Mouse (Mus musculus): ENCODE results near the gene Ccdc141. TPM values are rescaled to one million over a fixed set of nuclear protein-coding genes. Genes with fewer than 3 reads are reported as not detected.

The Ccdc141 gene
- polyA plus RNA-seq, 2 experiments: 0.29 to 0.58 TPM

DNA sequence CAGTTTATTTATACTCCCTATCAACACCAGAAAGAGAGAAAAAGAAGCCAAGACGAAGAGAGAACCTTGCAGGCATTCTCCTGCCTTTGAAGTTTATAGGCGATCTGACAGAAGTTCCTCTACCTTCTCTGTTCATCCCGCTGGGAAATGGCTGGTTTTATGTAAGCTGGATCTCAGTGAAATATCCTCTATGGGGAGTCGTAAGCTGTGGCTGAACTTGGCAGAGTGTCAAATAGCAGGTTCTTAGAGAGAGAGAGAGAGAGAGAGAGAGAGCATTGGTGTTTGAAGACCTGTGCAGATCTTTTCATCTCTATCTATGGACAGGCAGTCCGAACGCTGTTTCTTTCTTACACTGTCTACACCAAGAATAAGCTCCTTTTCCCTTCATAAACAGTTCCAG is 2.9 kb upstream of the Ccdc141 start:
- H3K27me3 ChIP-seq (ENCODE audit: control insufficient read depth, insufficient read depth, low read length): no peaks in the 10 kb centered on the region
- H3K4me3 ChIP-seq (ENCODE audit: insufficient read depth in 1 of 2, low read depth in 2 of 2, low read length in 2 of 2): no peak overlapping the region
- no peak overlapping the region for H3K4me2 ChIP-seq (ENCODE audit: low read depth)
- H3K36me3 ChIP-seq (replicated peaks; ENCODE audit: control insufficient read depth, insufficient read depth, low read depth): no peaks in the 10 kb centered on the region
- 66% methylated on average over 6 of the region's 6 CpGs for WGBS (ENCODE audit: insufficient replicate concordance)
- H3K4me1 ChIP-seq (replicated peaks; ENCODE audit: control insufficient read depth in 2 of 2, insufficient read depth in 2 of 2, low read length in 1 of 2): peaks cover 27 to 46% of the 10 kb centered on the region in 2 experiments
- TF ChIP-seq EP300 (IDR thresholded peaks at IDR 0.05; ENCODE audit: low read depth) (no peak), CTCF (IDR thresholded peaks at IDR 0.05; ENCODE audit: low read depth) (no peak)
- H3K9ac ChIP-seq (replicated peaks): no peak overlapping the region
- H3K9me3 ChIP-seq (ENCODE audit: control insufficient read depth, low read length): no peaks in the 10 kb centered on the region
- no peak for ATAC-seq (ENCODE audit: insufficient read depth)
- no peak overlapping the region for H3K27ac ChIP-seq
- DNase-seq (ENCODE audit: low read depth in 3 of 3, low spot score in 3 of 3): no peak

DNA sequence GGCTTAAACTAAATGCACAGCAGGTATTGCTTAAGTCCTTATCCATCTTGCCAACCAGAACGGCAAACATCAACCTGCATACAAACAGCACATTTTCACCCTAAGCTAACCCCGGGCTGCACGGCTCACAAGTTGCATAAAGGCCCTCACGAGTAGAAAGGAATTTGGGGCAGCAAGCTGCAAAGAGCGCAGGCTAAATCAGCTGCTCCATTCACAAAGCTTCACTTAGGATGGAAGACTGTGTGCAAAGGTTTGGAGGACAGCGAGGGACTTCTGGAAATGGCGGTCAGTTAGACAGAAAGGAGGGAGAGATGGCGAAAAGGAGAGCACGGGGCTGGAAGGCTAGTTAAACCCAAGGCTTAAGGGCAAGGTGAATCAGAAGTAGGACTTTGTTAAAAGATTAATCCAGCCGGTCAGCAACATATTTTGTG is 1.8 kb upstream of the Ccdc141 start:
- H3K36me3 ChIP-seq (replicated peaks; ENCODE audit: control insufficient read depth, insufficient read depth, low read depth): no peaks in the 10 kb centered on the region
- no peaks in the 10 kb centered on the region for H3K27me3 ChIP-seq (ENCODE audit: control insufficient read depth, insufficient read depth, low read length)
- no peak overlapping the region for H3K27ac ChIP-seq
- peaks cover 17 to 36% of the 10 kb centered on the region in 2 experiments for H3K4me1 ChIP-seq (replicated peaks; ENCODE audit: control insufficient read depth in 2 of 2, insufficient read depth in 2 of 2, low read length in 1 of 2)
- no peak overlapping the region for H3K9ac ChIP-seq (replicated peaks)
- no peak for DNase-seq (ENCODE audit: low read depth in 3 of 3, low spot score in 3 of 3)
- H3K4me2 ChIP-seq (ENCODE audit: low read depth): peak overlapping the region; percentile 40
- TF ChIP-seq EP300 (IDR thresholded peaks at IDR 0.05; ENCODE audit: low read depth) (no peak), CTCF (IDR thresholded peaks at IDR 0.05; ENCODE audit: low read depth) (no peak)
- H3K4me3 ChIP-seq (ENCODE audit: insufficient read depth in 1 of 2, low read depth in 2 of 2, low read length in 2 of 2): no peak overlapping the region
- H3K9me3 ChIP-seq (ENCODE audit: control insufficient read depth, low read length): no peaks in the 10 kb centered on the region
- ATAC-seq (ENCODE audit: insufficient read depth): no peak
- WGBS (ENCODE audit: insufficient replicate concordance): 62% methylated on average over 10 of the region's 10 CpGs

DNA sequence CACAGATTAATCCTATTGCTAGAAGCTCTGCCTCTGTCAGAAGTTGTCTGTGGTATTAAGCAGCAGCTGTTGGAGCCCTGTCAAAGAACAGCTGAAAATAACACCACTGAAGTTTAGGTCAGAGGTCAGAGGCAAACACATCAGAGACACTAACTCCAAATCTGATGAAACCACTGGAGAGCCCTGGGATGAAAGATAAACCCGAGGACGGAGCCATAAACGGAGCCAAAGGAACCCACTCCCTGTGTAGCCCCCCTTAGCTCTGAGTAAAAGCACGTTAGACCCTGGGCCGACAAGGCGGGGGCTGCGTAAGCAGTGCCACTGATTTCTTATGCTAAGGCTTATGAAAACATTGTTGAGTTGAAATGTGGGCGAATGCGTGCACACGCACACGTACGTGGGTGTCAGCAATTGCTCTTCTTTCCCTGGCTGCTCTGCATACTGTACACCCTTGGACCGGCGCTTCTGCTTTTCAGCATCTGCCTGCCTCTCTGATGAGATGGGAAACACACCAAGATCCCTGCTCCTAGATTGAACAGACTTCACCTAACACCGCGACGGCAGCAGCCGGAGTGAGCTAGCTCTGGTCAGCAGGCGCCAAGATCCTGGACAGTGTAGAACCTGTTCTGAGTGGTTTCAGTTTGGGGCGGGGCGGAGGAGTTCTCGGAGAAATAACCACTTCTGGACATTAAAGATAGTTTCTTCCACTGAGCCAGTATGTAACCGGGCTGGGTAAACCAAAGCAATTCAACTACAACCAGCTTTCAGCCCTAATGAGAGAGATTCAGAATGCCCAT is 1.2 kb upstream of the Ccdc141 start:
- DNase-seq (ENCODE audit: low read depth in 3 of 3, low spot score in 3 of 3) (no peak), ATAC-seq (ENCODE audit: insufficient read depth) (no peak)
- WGBS (ENCODE audit: insufficient replicate concordance): 54% methylated on average over 23 of the region's 23 CpGs
- Histone ChIP-seq H3K4me3 (ENCODE audit: insufficient read depth in 1 of 2, low read depth in 2 of 2, low read length in 2 of 2) (peak overlapping the region in 1 of 2 experiments; percentile 4; a peak in 2 of 4 replicates), H3K4me2 (ENCODE audit: low read depth) (peak overlapping the region; percentile 40), H3K27ac (no peak overlapping the region), H3K36me3 (replicated peaks; ENCODE audit: control insufficient read depth, insufficient read depth, low read depth) (no peaks in the 10 kb centered on the region), H3K9me3 (ENCODE audit: control insufficient read depth, low read length) (no peaks in the 10 kb centered on the region), H3K27me3 (ENCODE audit: control insufficient read depth, insufficient read depth, low read length) (no peaks in the 10 kb centered on the region), H3K4me1 (replicated peaks; ENCODE audit: control insufficient read depth in 2 of 2, insufficient read depth in 2 of 2, low read length in 1 of 2) (peaks cover 12 to 32% of the 10 kb centered on the region in 2 experiments), H3K9ac (replicated peaks) (no peak overlapping the region)
- TF ChIP-seq CTCF (IDR thresholded peaks at IDR 0.05; ENCODE audit: low read depth) (no peak), EP300 (IDR thresholded peaks at IDR 0.05; ENCODE audit: low read depth) (no peak)

DNA sequence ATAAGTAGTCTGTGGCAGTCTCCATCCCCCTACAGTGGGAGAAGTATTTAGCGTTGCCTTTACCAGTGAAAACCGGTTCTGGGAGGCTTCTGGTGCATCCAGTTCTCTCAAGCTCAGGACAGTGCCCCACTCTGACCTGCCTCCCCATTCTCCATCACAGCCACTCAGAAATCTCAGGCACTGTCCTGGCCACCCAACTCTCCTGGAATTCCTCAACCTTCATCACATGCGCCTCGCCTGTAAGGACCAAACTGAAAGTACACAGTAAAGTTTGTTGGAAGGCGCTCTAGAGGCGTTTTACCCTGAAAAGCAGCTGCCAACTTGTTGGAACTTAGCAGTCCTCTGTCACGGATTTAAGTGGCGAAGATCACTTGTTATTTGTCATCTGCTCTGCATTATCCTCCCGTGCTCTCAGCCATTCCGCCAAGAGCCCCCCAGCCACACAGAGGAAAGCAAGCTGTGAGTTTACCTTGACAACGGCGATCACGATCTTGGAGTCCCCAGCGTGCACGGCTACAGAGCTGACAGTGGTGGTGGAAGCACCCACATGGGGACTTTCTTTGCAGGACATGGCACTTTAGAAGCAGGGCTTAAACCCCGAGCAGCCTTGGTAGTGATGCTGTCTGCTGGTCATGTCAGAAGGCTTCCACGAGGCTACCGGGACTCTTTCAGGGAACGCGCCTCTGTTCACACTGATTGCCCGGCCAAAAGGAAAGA is 362 bp downstream of the Ccdc141 start:
- peak overlapping the region; percentile 74 for H3K4me2 ChIP-seq (ENCODE audit: low read depth)
- H3K27ac ChIP-seq: no peak overlapping the region
- 3% methylated on average over 21 of the region's 21 CpGs for WGBS (ENCODE audit: insufficient replicate concordance)
- H3K9me3 ChIP-seq (ENCODE audit: control insufficient read depth, low read length): no peaks in the 10 kb centered on the region
- ATAC-seq (ENCODE audit: insufficient read depth) (peak; percentile 48), DNase-seq (ENCODE audit: low read depth in 3 of 3, low spot score in 3 of 3) (no peak)
- no peaks in the 10 kb centered on the region for H3K36me3 ChIP-seq (replicated peaks; ENCODE audit: control insufficient read depth, insufficient read depth, low read depth)
- H3K4me3 ChIP-seq (ENCODE audit: insufficient read depth in 1 of 2, low read depth in 2 of 2, low read length in 2 of 2): peak overlapping the region; percentile 60 to 87
- peak overlapping the region; percentile 67 for H3K9ac ChIP-seq (replicated peaks)
- peaks cover 4 to 17% of the 10 kb centered on the region in 2 experiments; a peak in 3 of 4 replicates for H3K4me1 ChIP-seq (replicated peaks; ENCODE audit: control insufficient read depth in 2 of 2, insufficient read depth in 2 of 2, low read length in 1 of 2)
- TF ChIP-seq EP300 (IDR thresholded peaks at IDR 0.05; ENCODE audit: low read depth) (no peak), CTCF (IDR thresholded peaks at IDR 0.05; ENCODE audit: low read depth) (no peak)
- no peaks in the 10 kb centered on the region for H3K27me3 ChIP-seq (ENCODE audit: control insufficient read depth, insufficient read depth, low read length)

DNA sequence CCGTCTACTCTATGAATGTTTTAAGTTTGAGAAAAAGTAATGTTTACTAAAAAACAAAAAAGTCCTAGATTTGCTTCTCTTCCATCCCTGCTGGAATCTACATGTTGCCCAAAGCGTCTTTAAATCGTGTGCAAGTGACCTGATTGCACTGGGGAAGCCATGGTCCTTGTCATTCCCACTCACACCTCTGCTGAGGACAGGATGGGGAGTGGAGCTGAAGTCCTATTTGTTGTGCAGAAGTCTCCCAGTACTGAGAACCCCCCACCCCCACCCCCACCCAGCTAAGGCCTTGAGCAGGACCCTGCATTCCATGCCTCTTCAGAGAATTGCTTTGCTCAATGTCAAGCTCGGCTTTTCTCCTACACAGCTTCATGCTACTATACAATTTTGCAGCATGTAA is 1.2 kb downstream of the Ccdc141 start:
- ATAC-seq (ENCODE audit: insufficient read depth): no peak
- no peaks in the 10 kb centered on the region for H3K36me3 ChIP-seq (replicated peaks; ENCODE audit: control insufficient read depth, insufficient read depth, low read depth)
- WGBS (ENCODE audit: insufficient replicate concordance): 69% methylated on average over 4 of the region's 4 CpGs
- H3K4me1 ChIP-seq (replicated peaks; ENCODE audit: control insufficient read depth in 2 of 2, insufficient read depth in 2 of 2, low read length in 1 of 2): peaks cover 4 to 17% of the 10 kb centered on the region in 2 experiments; a peak in 3 of 4 replicates
- H3K9ac ChIP-seq (replicated peaks): no peak overlapping the region; the same call in 1 of the 2 replicates
- H3K27me3 ChIP-seq (ENCODE audit: control insufficient read depth, insufficient read depth, low read length): no peaks in the 10 kb centered on the region
- DNase-seq (ENCODE audit: low read depth in 3 of 3, low spot score in 3 of 3): no peak
- peak overlapping the region; percentile 74 for H3K4me2 ChIP-seq (ENCODE audit: low read depth)
- no peak overlapping the region for H3K4me3 ChIP-seq (ENCODE audit: insufficient read depth in 1 of 2, low read depth in 2 of 2, low read length in 2 of 2)
- H3K9me3 ChIP-seq (ENCODE audit: control insufficient read depth, low read length): no peaks in the 10 kb centered on the region
- H3K27ac ChIP-seq: no peak overlapping the region
- TF ChIP-seq EP300 (IDR thresholded peaks at IDR 0.05; ENCODE audit: low read depth) (no peak), CTCF (IDR thresholded peaks at IDR 0.05; ENCODE audit: low read depth) (no peak)
